Mouse (Mus musculus) testis, adult 2 months (tissue): ENCODE results near the gene Itga6.

ENCODE experiments used
- CTCF ChIP-seq: fragments of 200-500 bp; IDR thresholded peaks from 2 replicates; pipeline ENCODE4 v1.5.1; 2012; ENCODE audit warnings: low read depth, mild to moderate bottlenecking, inconsistent platforms, low read length, moderate library complexity; ENCODE audit not compliant: control insufficient read depth, insufficient read depth, insufficient replicate concordance
- POLR2A ChIP-seq: fragments of 200-500 bp; IDR thresholded peaks from 2 replicates; pipeline ENCODE4 v1.6.1; 2012; ENCODE audit warnings: low read depth, mild to moderate bottlenecking, inconsistent platforms, low read length, moderate library complexity; ENCODE audit not compliant: control insufficient read depth

GRCm38 (mm10) chr2:71874422-71874821 lies 129.0 kb downstream of the Itga6 start:
- TF ChIP-seq CTCF (no peak), POLR2A (no peak)
